Mouse (Mus musculus) gastrocnemius, postnatal 4 days (tissue): Measurements from ENCODE around the gene Fbxw7. TPM values are rescaled to one million over a fixed set of nuclear protein-coding genes. Genes with fewer than 3 reads are reported as not detected.

Experiments used
- DNase-seq, 2 experiments: peaks; one replicate each; pipeline ENCODE4 v3.0.0; 2021 to 2022; ENCODE audit warnings: low spot score in 2 of 2, mixed read lengths in 2 of 2
- total RNA-seq, 2 experiments: library from RNA; stranded (reverse); gene quantifications; 2 replicates each; pipeline ENCODE4 v1.2.3; 2021

The Fbxw7 gene
- total RNA-seq, 2 experiments from 2014 or later: 41.8 to 49.6 TPM

GRCm38 (mm10) chr3:84944933-84945332 lies 129.9 kb downstream of the Fbxw7 start:
- no peak for DNase-seq

GRCm38 (mm10) chr3:84946381-84946780 lies 131.3 kb downstream of the Fbxw7 start:
- DNase-seq: no peak

- no peak for DNase-seq
Observed at GRCm38 (mm10) chr3:84949387-84949786, 134.3 kb downstream of the Fbxw7 start.

GRCm38 (mm10) chr3:84951698-84952097 lies 136.6 kb downstream of the Fbxw7 start:
- DNase-seq: no peak

- DNase-seq: peak; percentile 19 to 21
Observed at GRCm38 (mm10) chr3:84952135-84952534, 137.1 kb downstream of the Fbxw7 start.

- no peak for DNase-seq
Observed at GRCm38 (mm10) chr3:84952585-84953187, 137.6 kb downstream of the Fbxw7 start.

- no peak for DNase-seq
Observed at GRCm38 (mm10) chr3:84955011-84955775, 140.1 kb downstream of the Fbxw7 start.

- DNase-seq: no peak
Observed at GRCm38 (mm10) chr3:84955857-84956256, 140.8 kb downstream of the Fbxw7 start.

GRCm38 (mm10) chr3:84965156-84965555 lies 150.1 kb downstream of the Fbxw7 start:
- DNase-seq: no peak

GRCm38 (mm10) chr3:84967364-84967763 lies 152.3 kb downstream of the Fbxw7 start:
- no peak for DNase-seq

GRCm38 (mm10) chr3:84971561-84971960 lies 156.5 kb downstream of the Fbxw7 start:
- no peak for DNase-seq

GRCm38 (mm10) chr3:84972881-84973280 lies 157.8 kb downstream of the Fbxw7 start:
- DNase-seq: no peak

GRCm38 (mm10) chr3:84974193-84974592 lies 159.1 kb downstream of the Fbxw7 start:
- DNase-seq: no peak

GRCm38 (mm10) chr3:84978676-84979075 lies 163.6 kb downstream of the Fbxw7 start:
- DNase-seq: no peak

GRCm38 (mm10) chr3:84980158-84980557 lies 165.1 kb downstream of the Fbxw7 start:
- no peak for DNase-seq

- DNase-seq: no peak
Observed at GRCm38 (mm10) chr3:84982688-84983087, 167.6 kb downstream of the Fbxw7 start.

- no peak for DNase-seq
Observed at GRCm38 (mm10) chr3:84985121-84985625, 170.1 kb downstream of the Fbxw7 start.

- no peak for DNase-seq
Observed at GRCm38 (mm10) chr3:84988880-84989279, 173.8 kb downstream of the Fbxw7 start.

- no peak for DNase-seq
Observed at GRCm38 (mm10) chr3:85005257-85005656, 190.2 kb downstream of the Fbxw7 start.

- DNase-seq: no peak
Observed at GRCm38 (mm10) chr3:85012889-85013288, 197.8 kb downstream of the Fbxw7 start.

- DNase-seq: no peak
Observed at GRCm38 (mm10) chr3:85015667-85016066, 200.6 kb downstream of the Fbxw7 start.

- DNase-seq: no peak
Observed at GRCm38 (mm10) chr3:85020137-85020536, 205.1 kb downstream of the Fbxw7 start.

- no peak for DNase-seq
Observed at GRCm38 (mm10) chr3:85021816-85022215, 206.7 kb downstream of the Fbxw7 start.
